Mouse (Mus musculus) urinary bladder, adult 2 months (tissue): ENCODE measurements around the gene Rxfp4. TPM values are rescaled to one million over a fixed set of nuclear protein-coding genes. Genes with fewer than 3 reads are reported as not detected.

ENCODE experiments used
- DNase-seq: peaks from one replicate; pipeline ENCODE4 v3.0.0; 2022; ENCODE audit warnings: low spot score
- polyA plus RNA-seq: library from polyadenylated mRNA; depleted of rRNA; stranded (reverse); fragments of >200 nt; gene quantifications from 2 replicates; pipeline ENCODE4 v1.2.3, GENCODE M21; 2012

Rxfp4 gene
- polyA plus RNA-seq, 1 experiment = not detected

GRCm38 (mm10) chr3:88651669-88652618 lies 998 bp downstream of the Rxfp4 start:
- no peak for DNase-seq

GRCm38 (mm10) chr3:88650713-88651504 lies 2.0 kb downstream of the Rxfp4 start:
- DNase-seq = no peak

- no peak for DNase-seq
Observed at GRCm38 (mm10) chr3:88649967-88650366, 3.0 kb downstream of the Rxfp4 start.

GRCm38 (mm10) chr3:88649186-88649585 lies 3.8 kb downstream of the Rxfp4 start:
- no peak for DNase-seq

GRCm38 (mm10) chr3:88648452-88649168 lies 4.3 kb downstream of the Rxfp4 start:
- DNase-seq = no peak

GRCm38 (mm10) chr3:88647779-88648413 lies 5.0 kb downstream of the Rxfp4 start:
- DNase-seq = no peak

- DNase-seq = peak; percentile 12
Observed at GRCm38 (mm10) chr3:88647076-88647475, 5.9 kb downstream of the Rxfp4 start.

GRCm38 (mm10) chr3:88646426-88646995 lies 6.4 kb downstream of the Rxfp4 start:
- DNase-seq = peak; percentile 13

GRCm38 (mm10) chr3:88645937-88646336 lies 7.0 kb downstream of the Rxfp4 start:
- no peak for DNase-seq

- DNase-seq = no peak
Observed at GRCm38 (mm10) chr3:88643078-88643477, 9.9 kb downstream of the Rxfp4 start.

- DNase-seq = no peak
Observed at GRCm38 (mm10) chr3:88640676-88641075, 12.3 kb downstream of the Rxfp4 start.

- no peak for DNase-seq
Observed at GRCm38 (mm10) chr3:88639239-88639638, 13.7 kb downstream of the Rxfp4 start.

GRCm38 (mm10) chr3:88637134-88637533 lies 15.8 kb downstream of the Rxfp4 start:
- no peak for DNase-seq

GRCm38 (mm10) chr3:88636555-88636986 lies 16.4 kb downstream of the Rxfp4 start:
- no peak for DNase-seq

- DNase-seq = no peak
Observed at GRCm38 (mm10) chr3:88635506-88636275, 17.3 kb downstream of the Rxfp4 start.

- no peak for DNase-seq
Observed at GRCm38 (mm10) chr3:88633056-88633455, 19.9 kb downstream of the Rxfp4 start.

- DNase-seq = no peak
Observed at GRCm38 (mm10) chr3:88631921-88632587, 20.9 kb downstream of the Rxfp4 start.

GRCm38 (mm10) chr3:88630849-88631341 lies 22.0 kb downstream of the Rxfp4 start:
- no peak for DNase-seq

GRCm38 (mm10) chr3:88630018-88630417 lies 22.9 kb downstream of the Rxfp4 start:
- DNase-seq = no peak

- DNase-seq = no peak
Observed at GRCm38 (mm10) chr3:88629244-88629643, 23.7 kb downstream of the Rxfp4 start.
